Mouse (Mus musculus): Measurements from ENCODE around the gene Nup107. TPM values are rescaled to one million over a fixed set of nuclear protein-coding genes. Genes with fewer than 3 reads are reported as not detected.
"Not testable (repeated sequence)": the region's sequence is repeated elsewhere in the genome, so short reads cannot be mapped to it uniquely, and the experiment has no call there.

Nup107 gene
- polyA plus RNA-seq, 1 experiment from 2014 or later: 77.5 TPM

DNA sequence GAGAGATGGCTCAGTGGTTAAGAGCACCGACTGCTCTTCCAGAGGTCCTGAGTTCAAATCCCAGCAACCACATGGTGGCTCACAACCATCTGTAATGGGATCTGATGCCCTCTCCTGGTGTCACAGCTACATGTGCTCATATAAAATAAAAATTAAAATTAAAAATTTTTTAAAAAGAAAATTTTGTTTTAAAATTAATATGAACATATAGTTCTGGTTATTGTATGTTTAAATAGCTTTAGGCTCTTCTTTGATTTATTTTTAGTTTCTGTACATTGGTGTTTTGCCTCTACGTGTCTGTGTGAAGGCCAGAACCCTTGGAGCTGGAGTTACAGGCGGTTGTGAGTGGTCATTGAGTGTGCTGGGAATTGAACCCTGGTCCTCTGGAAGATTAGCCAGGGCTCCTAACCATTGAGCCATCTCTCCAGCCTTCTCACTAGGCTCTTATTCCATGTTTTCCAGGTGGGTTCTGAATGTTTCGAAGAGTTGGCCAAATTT is 65.6 kb downstream of the Nup107 start:
- H3K9me3 ChIP-seq (ENCODE audit: control insufficient read depth, low read length): no peaks in the 10 kb centered on the region
- H3K27me3 ChIP-seq (ENCODE audit: control insufficient read depth, insufficient read depth, low read length): no peaks in the 10 kb centered on the region
- no peak overlapping the region for H3K9ac ChIP-seq (ENCODE audit: low read depth, low read length)
- 92% methylated on average over 4 of the region's 4 CpGs for WGBS
- H3K4me3 ChIP-seq (ENCODE audit: low read length): no peak overlapping the region
- no peaks in the 10 kb centered on the region for H3K36me3 ChIP-seq (ENCODE audit: control insufficient read depth, insufficient read depth, low read length)
- H3K4me1 ChIP-seq (ENCODE audit: control insufficient read depth, insufficient read depth, low read length): no peaks in the 10 kb centered on the region
- H3K4me2 ChIP-seq (replicated peaks; ENCODE audit: low read depth, low read length): no peak overlapping the region
- no peak for ATAC-seq (ENCODE audit: low FRiP score, low TSS enrichment)
- H3K27ac ChIP-seq (ENCODE audit: low read depth, low read length): no peak overlapping the region

DNA sequence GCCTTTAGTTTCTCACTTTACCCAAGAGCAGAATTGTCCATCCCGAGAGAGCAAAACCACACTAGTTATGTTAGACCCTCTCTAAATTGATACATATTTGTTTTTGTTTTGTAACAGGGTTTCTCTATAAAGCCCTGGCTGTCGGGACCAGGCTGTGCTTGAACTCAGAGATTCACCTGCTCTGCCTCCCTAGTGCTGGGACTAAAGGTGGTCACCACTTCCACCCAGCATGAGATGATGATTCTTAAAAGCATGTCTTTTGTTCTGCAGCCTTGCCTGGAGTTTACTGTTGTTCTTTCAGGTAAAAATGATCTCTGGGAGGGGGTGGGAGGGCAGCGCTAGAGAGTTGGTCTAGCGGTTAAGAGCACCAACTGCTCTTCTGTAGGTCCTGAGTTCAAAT is 66.2 kb downstream of the Nup107 start:
- WGBS: 94% methylated on average over 4 of the region's 4 CpGs
- Histone ChIP-seq H3K4me2 (replicated peaks; ENCODE audit: low read depth, low read length) (no peak overlapping the region), H3K36me3 (ENCODE audit: control insufficient read depth, insufficient read depth, low read length) (no peaks in the 10 kb centered on the region), H3K27me3 (ENCODE audit: control insufficient read depth, insufficient read depth, low read length) (no peaks in the 10 kb centered on the region), H3K9ac (ENCODE audit: low read depth, low read length) (no peak overlapping the region), H3K4me3 (ENCODE audit: low read length) (no peak overlapping the region), H3K9me3 (ENCODE audit: control insufficient read depth, low read length) (no peaks in the 10 kb centered on the region), H3K4me1 (ENCODE audit: control insufficient read depth, insufficient read depth, low read length) (no peaks in the 10 kb centered on the region), H3K27ac (ENCODE audit: low read depth, low read length) (no peak overlapping the region)
- no peak for ATAC-seq (ENCODE audit: low FRiP score, low TSS enrichment)

DNA sequence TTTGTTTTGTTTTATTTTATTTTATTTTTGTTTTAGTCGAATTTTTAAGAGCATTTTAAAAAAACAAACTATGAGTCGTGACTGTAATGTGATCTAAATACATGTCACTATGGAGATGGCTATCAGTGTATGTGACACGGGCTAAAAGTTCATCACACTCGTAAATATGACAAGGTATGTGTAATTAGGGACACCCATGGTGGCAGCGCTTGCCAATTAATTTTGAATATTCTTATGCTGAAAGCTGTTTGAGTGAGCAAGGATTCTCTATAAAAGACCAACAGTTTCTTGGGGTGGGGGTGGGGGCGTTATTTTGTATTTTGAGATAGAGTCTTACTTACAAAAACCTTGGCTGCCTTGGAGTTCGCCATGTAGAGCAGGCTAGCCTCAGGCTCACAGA is 66.8 kb downstream of the Nup107 start:
- no peaks in the 10 kb centered on the region for H3K4me1 ChIP-seq (ENCODE audit: control insufficient read depth, insufficient read depth, low read length)
- no peaks in the 10 kb centered on the region for H3K36me3 ChIP-seq (ENCODE audit: control insufficient read depth, insufficient read depth, low read length)
- H3K9me3 ChIP-seq (ENCODE audit: control insufficient read depth, low read length): no peaks in the 10 kb centered on the region
- H3K4me2 ChIP-seq (replicated peaks; ENCODE audit: low read depth, low read length): no peak overlapping the region
- WGBS: 65% methylated on average over 7 of the region's 7 CpGs
- H3K9ac ChIP-seq (ENCODE audit: low read depth, low read length): no peak overlapping the region
- no peak for ATAC-seq (ENCODE audit: low FRiP score, low TSS enrichment)
- no peak overlapping the region for H3K4me3 ChIP-seq (ENCODE audit: low read length)
- H3K27me3 ChIP-seq (ENCODE audit: control insufficient read depth, insufficient read depth, low read length): no peaks in the 10 kb centered on the region
- H3K27ac ChIP-seq (ENCODE audit: low read depth, low read length): no peak overlapping the region

DNA sequence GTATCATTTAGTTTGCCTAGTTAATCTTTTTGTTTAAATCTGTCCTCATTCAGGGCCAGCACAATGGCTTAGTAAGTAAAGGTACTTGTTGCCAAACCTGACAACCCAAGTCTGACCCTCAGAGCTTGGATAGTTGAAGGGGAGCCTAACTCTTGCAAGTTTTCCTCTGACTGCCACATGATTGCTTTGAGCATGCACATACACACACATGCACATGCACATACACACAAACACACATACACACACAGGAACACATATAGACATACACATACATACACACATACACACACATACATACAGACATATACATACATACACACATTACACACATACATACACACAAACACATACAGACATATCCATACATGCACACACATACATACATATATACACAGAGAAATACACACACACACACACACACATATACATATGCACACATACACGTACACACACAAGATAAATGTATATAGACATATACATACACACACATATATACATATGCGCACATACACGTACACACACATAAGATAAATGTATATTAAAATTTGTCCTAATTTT is 67.6 kb downstream of the Nup107 start:
- Histone ChIP-seq H3K27ac (ENCODE audit: low read depth, low read length) (no peak overlapping the region), H3K9ac (ENCODE audit: low read depth, low read length) (no peak overlapping the region), H3K27me3 (ENCODE audit: control insufficient read depth, insufficient read depth, low read length) (no peaks in the 10 kb centered on the region), H3K9me3 (ENCODE audit: control insufficient read depth, low read length) (no peaks in the 10 kb centered on the region), H3K36me3 (ENCODE audit: control insufficient read depth, insufficient read depth, low read length) (no peaks in the 10 kb centered on the region), H3K4me1 (ENCODE audit: control insufficient read depth, insufficient read depth, low read length) (no peaks in the 10 kb centered on the region), H3K4me2 (replicated peaks; ENCODE audit: low read depth, low read length) (no peak overlapping the region), H3K4me3 (ENCODE audit: low read length) (no peak overlapping the region)
- WGBS: 94% methylated on average over 3 of the region's 3 CpGs
- no peak for ATAC-seq (ENCODE audit: low FRiP score, low TSS enrichment)

DNA sequence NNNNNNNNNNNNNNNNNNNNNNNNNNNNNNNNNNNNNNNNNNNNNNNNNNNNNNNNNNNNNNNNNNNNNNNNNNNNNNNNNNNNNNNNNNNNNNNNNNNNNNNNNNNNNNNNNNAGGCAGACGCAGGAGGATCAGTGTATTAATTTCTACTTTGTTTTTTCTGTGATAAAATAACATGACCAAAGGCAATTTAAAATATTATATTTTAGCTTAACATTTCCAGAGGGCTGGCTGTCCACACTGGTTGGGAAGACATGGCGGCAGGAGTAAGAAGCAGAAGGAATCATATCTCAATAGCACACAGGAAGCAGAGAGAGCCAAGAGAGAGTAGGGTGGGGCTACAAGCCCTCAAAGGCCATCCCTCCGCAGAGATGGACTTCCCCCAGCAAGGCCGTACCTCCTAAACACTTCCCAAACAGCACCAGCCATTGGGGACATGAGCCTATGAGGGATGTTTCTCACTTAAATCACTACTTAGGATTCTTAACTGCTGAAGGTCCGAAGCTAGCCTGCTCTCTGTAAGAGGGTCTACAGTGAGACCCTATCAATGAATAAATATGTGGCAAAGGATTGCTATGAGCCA is 68.3 kb downstream of the Nup107 start:
- H3K4me1 ChIP-seq (ENCODE audit: control insufficient read depth, insufficient read depth, low read length): no peaks in the 10 kb centered on the region
- H3K4me2 ChIP-seq (replicated peaks; ENCODE audit: low read depth, low read length): no peak overlapping the region
- H3K36me3 ChIP-seq (ENCODE audit: control insufficient read depth, insufficient read depth, low read length): no peaks in the 10 kb centered on the region
- H3K27ac ChIP-seq (ENCODE audit: low read depth, low read length): no peak overlapping the region
- H3K9me3 ChIP-seq (ENCODE audit: control insufficient read depth, low read length): no peaks in the 10 kb centered on the region
- H3K9ac ChIP-seq (ENCODE audit: low read depth, low read length): no peak overlapping the region
- ATAC-seq (ENCODE audit: low FRiP score, low TSS enrichment): no peak
- 69% methylated on average over 5 of the region's 5 CpGs for WGBS
- no peak overlapping the region for H3K4me3 ChIP-seq (ENCODE audit: low read length)
- H3K27me3 ChIP-seq (ENCODE audit: control insufficient read depth, insufficient read depth, low read length): no peaks in the 10 kb centered on the region

DNA sequence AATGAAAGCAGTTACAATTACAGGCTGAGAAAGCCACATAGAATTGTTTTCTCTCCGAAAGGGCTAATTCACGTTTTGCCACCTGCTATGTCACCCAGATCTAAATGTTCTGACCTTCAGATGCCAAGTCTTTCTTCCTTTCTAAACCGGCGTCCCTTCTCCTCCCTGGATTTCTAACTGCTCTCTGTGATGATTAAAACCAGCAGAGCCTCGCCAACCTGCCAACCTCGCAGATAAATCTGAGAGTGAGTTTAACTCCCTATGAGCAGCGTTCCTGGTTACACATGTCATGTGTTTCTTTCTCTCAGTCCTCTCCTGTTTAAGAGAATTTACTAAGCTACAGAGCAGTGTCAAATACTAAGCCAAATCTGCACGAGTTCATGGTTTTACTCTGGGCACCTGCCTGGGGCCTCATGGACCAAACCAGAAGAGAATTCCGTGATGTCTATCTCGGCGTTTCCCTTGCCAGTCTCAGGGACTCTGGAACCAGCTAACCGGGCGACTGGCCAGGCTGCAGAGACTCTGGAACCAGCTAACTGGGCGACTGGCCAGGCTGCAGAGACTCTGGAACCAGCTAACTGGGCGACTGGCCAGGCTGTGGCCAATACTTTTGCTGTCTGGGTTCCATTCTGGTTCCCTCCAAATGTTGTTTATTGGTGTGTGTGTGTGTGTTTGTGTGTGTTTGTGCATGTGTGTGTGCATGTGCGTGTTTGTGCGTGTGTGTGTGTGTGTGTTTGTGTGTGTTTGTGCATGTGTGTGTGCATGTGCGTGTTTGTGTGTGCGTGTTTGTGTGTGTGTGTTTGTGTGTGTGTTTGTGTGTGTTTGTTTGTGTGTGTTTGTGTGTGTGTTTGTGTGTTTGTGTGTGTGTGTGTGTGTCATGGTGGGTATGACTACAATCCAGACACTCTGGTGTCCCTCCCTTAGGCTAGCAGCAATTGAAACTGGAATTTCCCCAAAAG is 74.1 kb downstream of the Nup107 start:
- H3K9me3 ChIP-seq (ENCODE audit: control insufficient read depth, low read length): no peaks in the 10 kb centered on the region
- no peak overlapping the region for H3K9ac ChIP-seq (ENCODE audit: low read depth, low read length)
- H3K4me1 ChIP-seq (ENCODE audit: control insufficient read depth, insufficient read depth, low read length): peaks cover 10% of the 10 kb centered on the region; the same call in 1 of the 2 replicates
- no peaks in the 10 kb centered on the region for H3K27me3 ChIP-seq (ENCODE audit: control insufficient read depth, insufficient read depth, low read length)
- no peak overlapping the region for H3K4me2 ChIP-seq (replicated peaks; ENCODE audit: low read depth, low read length)
- no peak overlapping the region for H3K4me3 ChIP-seq (ENCODE audit: low read length)
- ATAC-seq (ENCODE audit: low FRiP score, low TSS enrichment): no peak
- no peak overlapping the region for H3K27ac ChIP-seq (ENCODE audit: low read depth, low read length)
- H3K36me3 ChIP-seq (ENCODE audit: control insufficient read depth, insufficient read depth, low read length): no peaks in the 10 kb centered on the region
- WGBS: 58% methylated on average over 19 of the region's 19 CpGs

DNA sequence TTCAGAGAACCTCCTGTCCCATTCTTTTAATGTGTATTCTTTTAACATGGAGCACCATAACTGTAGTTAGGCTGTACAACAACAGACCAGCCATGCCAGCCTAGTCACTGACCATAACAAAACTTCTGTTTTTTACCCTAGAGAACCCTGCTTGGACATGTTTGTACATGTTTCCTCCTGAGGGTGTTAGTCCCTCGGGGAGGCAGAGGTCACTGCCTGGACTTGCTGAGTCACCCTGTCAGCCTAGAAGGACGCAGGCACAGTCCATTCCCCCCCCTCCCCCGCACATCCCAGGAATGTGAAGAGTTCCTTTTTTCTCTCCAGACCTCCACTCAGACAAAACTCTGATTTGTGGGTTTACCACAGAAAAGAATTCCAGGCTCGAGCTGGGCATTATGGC is 74.9 kb downstream of the Nup107 start:
- WGBS: 8% methylated on average over 4 of the region's 4 CpGs
- H3K4me1 ChIP-seq (ENCODE audit: control insufficient read depth, insufficient read depth, low read length): peaks cover 10% of the 10 kb centered on the region; the same call in 1 of the 2 replicates
- no peaks in the 10 kb centered on the region for H3K9me3 ChIP-seq (ENCODE audit: control insufficient read depth, low read length)
- ATAC-seq (ENCODE audit: low FRiP score, low TSS enrichment): peak; percentile 63; the same call in 1 of the 2 replicates
- H3K27me3 ChIP-seq (ENCODE audit: control insufficient read depth, insufficient read depth, low read length): no peaks in the 10 kb centered on the region
- no peaks in the 10 kb centered on the region for H3K36me3 ChIP-seq (ENCODE audit: control insufficient read depth, insufficient read depth, low read length)
- no peak overlapping the region for H3K4me3 ChIP-seq (ENCODE audit: low read length)
- H3K9ac ChIP-seq (ENCODE audit: low read depth, low read length): no peak overlapping the region
- H3K4me2 ChIP-seq (replicated peaks; ENCODE audit: low read depth, low read length): no peak overlapping the region
- no peak overlapping the region for H3K27ac ChIP-seq (ENCODE audit: low read depth, low read length)

DNA sequence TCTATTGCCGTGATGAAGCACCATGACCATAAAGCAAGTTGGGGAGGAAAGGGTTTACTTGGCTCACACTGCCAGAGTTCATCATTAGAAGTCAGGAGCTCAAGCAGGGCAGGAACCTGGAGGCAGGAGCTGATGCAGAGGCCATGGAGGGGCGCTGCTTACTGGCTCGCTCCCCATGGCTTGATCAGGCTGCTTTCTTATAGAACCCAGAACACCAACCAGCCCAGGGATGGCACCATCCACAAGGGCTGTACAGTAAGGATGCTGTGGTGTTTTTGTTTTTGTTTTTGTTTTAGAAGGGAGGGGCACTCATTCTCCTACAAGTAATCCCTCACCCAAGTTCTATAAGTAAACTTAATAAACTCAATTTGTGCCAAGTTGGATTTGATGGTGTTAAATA is 75.8 kb downstream of the Nup107 start:
- WGBS: 83% methylated on average over 3 of the region's 3 CpGs
- Histone ChIP-seq H3K4me3 (ENCODE audit: low read length) (no peak overlapping the region), H3K36me3 (ENCODE audit: control insufficient read depth, insufficient read depth, low read length) (no peaks in the 10 kb centered on the region), H3K4me2 (replicated peaks; ENCODE audit: low read depth, low read length) (no peak overlapping the region), H3K4me1 (ENCODE audit: control insufficient read depth, insufficient read depth, low read length) (peaks cover 10% of the 10 kb centered on the region; the same call in 1 of the 2 replicates), H3K9me3 (ENCODE audit: control insufficient read depth, low read length) (no peaks in the 10 kb centered on the region), H3K27me3 (ENCODE audit: control insufficient read depth, insufficient read depth, low read length) (no peaks in the 10 kb centered on the region), H3K9ac (ENCODE audit: low read depth, low read length) (no peak overlapping the region), H3K27ac (ENCODE audit: low read depth, low read length) (no peak overlapping the region)
- ATAC-seq (ENCODE audit: low FRiP score, low TSS enrichment): no peak

DNA sequence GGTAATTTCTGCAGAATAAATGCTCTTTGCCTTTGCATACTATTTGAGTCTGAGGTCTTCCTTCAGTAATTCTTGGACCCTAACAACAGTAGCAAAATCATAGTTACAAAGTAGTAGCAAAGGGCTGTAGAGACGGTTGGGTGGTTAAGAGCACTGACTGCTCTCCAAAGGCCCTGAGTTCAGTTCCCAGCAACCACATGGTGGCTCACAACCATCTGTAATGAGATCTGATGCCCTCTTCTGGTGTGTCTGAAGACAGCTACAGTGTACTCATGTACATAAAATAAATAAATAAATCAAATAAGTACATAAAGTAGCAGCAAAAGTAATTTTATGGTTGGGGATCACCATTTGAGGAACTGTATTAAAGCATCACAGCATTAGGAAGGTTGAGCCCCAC is 76.9 kb downstream of the Nup107 start:
- H3K36me3 ChIP-seq (ENCODE audit: control insufficient read depth, insufficient read depth, low read length); H3K27ac ChIP-seq (ENCODE audit: low read depth, low read length); ATAC-seq (ENCODE audit: low FRiP score, low TSS enrichment); H3K9me3 ChIP-seq (ENCODE audit: control insufficient read depth, low read length); H3K27me3 ChIP-seq (ENCODE audit: control insufficient read depth, insufficient read depth, low read length); H3K9ac ChIP-seq (ENCODE audit: low read depth, low read length); H3K4me2 ChIP-seq (replicated peaks; ENCODE audit: low read depth, low read length); H3K4me3 ChIP-seq (ENCODE audit: low read length): not testable (repeated sequence)
- WGBS: 88% methylated on average over 1 of the region's 1 CpGs
- H3K4me1 ChIP-seq (ENCODE audit: control insufficient read depth, insufficient read depth, low read length): peaks cover 10% of the 10 kb centered on the region; the same call in 1 of the 2 replicates
